Mouse (Mus musculus) limb, embryonic 12.5 days (tissue): ENCODE data around the gene 2810006K23Rik. TPM values are rescaled to one million over a fixed set of nuclear protein-coding genes. Genes with fewer than 3 reads are reported as not detected.
A peak's percentile ranks its signal among the peaks of the same experiment; 100 is the strongest.
"Not testable (repeated sequence)": the region's sequence is repeated elsewhere in the genome, so short reads cannot be mapped to it uniquely, and the experiment has no call there.

Experiments
- ATAC-seq: fragments of 200-750 bp; cut with Nextera tagmentation; 2 replicates; pipeline ENCODE4 v1.8.0; 2017; ENCODE audit warnings: low read depth, moderate TSS enrichment; ENCODE audit not compliant: insufficient number of reproducible peaks, insufficient read depth, low FRiP score, low TSS enrichment
- H3K27ac ChIP-seq: fragments of 300-500 bp; sonication (generic); 2 replicates; pipeline ENCODE4 v1.5.1; 2016; ENCODE audit warnings: mild to moderate bottlenecking, moderate library complexity
- H3K27me3 ChIP-seq: fragments of 300-500 bp; sonication (generic); 2 replicates; pipeline ENCODE4 v1.6.1; 2016; ENCODE audit warnings: mild to moderate bottlenecking, moderate library complexity
- H3K36me3 ChIP-seq: fragments of 300-500 bp; sonication (generic); 2 replicates; pipeline ENCODE4 v1.6.1; 2016; ENCODE audit warnings: mild to moderate bottlenecking, moderate library complexity
- H3K4me1 ChIP-seq: fragments of 300-500 bp; sonication (generic); replicated peaks from 2 replicates; pipeline ENCODE4 v1.6.1; 2016
- H3K4me2 ChIP-seq: fragments of 300-500 bp; sonication (generic); 2 replicates; pipeline ENCODE4 v1.6.1; 2016; ENCODE audit warnings: mild to moderate bottlenecking, moderate library complexity
- H3K4me3 ChIP-seq: fragments of 300-500 bp; sonication (generic); replicated peaks from 2 replicates; pipeline ENCODE4 v1.5.1; 2016; ENCODE audit warnings: mild to moderate bottlenecking
- H3K9ac ChIP-seq: fragments of 300-500 bp; sonication (generic); replicated peaks from 2 replicates; pipeline ENCODE4 v1.6.1; 2016; ENCODE audit warnings: mild to moderate bottlenecking, moderate library complexity
- H3K9me3 ChIP-seq: fragments of 300-500 bp; sonication (generic); 2 replicates; pipeline ENCODE4 v1.6.1; 2016; ENCODE audit warnings: mild to moderate bottlenecking, moderate library complexity
- WGBS: fragments of 180-500 bp; shearing (Covaris S2); methylation state at CpG from one replicate; pipeline ENCODE4 v1.1.7; 2016; 5-methylcytosine and 5-hydroxymethylcytosine counted together
- polyA plus RNA-seq: library from polyadenylated mRNA; unstranded; fragments of >200 nt; fragmentation: Nextera tagmentation; extraction: Ambion mirVana; gene quantifications from 2 replicates; pipeline ENCODE4 v1.2.1, GENCODE M21; 2016

Gene 2810006K23Rik
- 15.8 and 17.2 TPM in 2 replicates for polyA plus RNA-seq

DNA sequence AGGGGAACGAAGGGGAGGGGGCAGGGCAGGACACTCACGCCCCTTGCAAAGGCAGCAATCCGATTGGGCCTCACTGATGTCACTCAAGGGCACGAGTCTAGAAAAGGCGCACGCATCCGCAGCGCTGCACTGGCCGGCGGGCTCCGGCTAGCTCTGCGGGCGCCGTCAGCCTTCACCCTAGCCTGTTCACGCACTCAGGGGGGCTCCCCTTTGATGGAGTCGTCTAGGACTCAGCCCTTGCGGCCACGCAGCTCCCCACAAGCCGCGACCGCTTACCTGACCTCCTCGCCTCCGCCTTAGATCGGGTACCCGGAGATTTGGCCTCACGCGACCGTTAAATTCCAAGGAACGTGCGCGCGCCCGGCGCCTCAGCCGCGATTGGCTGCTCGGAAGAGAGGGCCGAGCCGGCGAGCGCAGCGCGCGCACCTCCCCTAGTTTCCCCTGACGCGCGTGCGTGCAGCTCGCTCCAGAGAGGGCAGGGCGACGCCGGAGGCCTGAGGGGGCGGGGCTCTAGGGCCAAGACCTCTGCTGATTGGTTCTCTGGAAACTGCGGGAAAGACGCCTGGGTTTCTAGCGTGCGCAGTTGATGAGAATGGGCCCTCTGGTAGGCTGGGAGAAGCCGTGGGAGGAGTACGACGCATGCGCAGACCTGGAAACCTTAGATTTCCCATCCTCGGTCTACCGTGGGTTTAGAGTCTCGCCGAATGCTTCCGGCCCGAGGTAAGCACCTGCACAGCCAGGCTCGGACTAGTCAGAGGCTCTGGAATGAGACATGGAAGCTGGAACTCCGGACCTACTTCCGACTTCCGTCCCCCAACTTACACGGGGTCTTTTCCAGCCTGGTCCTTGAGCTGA lies at the start of gene 2810006K23Rik, which contains the start of gene Mphosph9:
Gene 2810006K23Rik, plus strand, starts transcription at position 580 of the 855 bp plus-strand sequence.
Gene Mphosph9, minus strand, starts transcription at position 463 of the 855 bp plus-strand sequence.
- Histone ChIP-seq H3K9ac (peak within 1 kb of the TSS; percentile 77), H3K4me3 (peak within 1 kb of the TSS; percentile 69), H3K4me1 (peaks cover 14% of the 10 kb centered on the region), H3K9me3 (no peaks in the 10 kb centered on the region), H3K36me3 (peaks cover 16% of the 10 kb centered on the region), H3K4me2 (peak within 1 kb of the TSS; percentile 74), H3K27ac (peak within 1 kb of the TSS; percentile 97), H3K27me3 (no peaks in the 10 kb centered on the region)
- under 1% methylated on average over 72 of the region's 72 CpGs for WGBS
- peak; percentile 98 for ATAC-seq

DNA sequence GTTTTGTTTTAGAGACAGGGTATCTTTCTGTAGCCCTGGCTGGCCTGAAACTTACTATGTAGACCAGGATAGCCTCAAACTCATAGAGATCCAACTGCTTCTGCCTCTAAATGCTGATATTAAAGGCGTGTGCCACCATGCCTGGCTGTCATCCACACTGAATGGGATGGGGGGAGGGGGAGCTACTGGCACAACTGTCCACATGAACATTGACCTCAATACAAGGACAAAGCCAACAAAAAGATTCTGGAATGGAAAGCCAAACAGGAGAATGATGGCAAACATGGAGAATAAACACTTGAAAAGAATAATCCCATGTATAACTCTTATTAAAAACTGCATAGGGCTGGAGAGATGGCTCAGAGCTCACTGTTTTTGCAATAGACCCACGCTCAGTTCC lies 45.0 kb upstream of the 2810006K23Rik start:
- no peak for ATAC-seq
- peaks cover 1% of the 10 kb centered on the region; the same call in 1 of the 2 replicates for H3K9me3 ChIP-seq
- no peak overlapping the region for H3K4me2 ChIP-seq
- no peaks in the 10 kb centered on the region for H3K27me3 ChIP-seq
- no peak overlapping the region for H3K27ac ChIP-seq
- H3K4me3 ChIP-seq: no peak overlapping the region
- no peak overlapping the region for H3K9ac ChIP-seq
- H3K36me3 ChIP-seq: peaks cover 87% of the 10 kb centered on the region
- 92% methylated on average over 2 of the region's 2 CpGs for WGBS
- no peaks in the 10 kb centered on the region for H3K4me1 ChIP-seq

- no peaks in the 10 kb centered on the region for H3K4me1 ChIP-seq
- H3K4me2 ChIP-seq: no peak overlapping the region
- H3K9me3 ChIP-seq: peaks cover 3% of the 10 kb centered on the region; the same call in 1 of the 2 replicates
- H3K36me3 ChIP-seq: peaks cover 88% of the 10 kb centered on the region
- H3K4me3 ChIP-seq: no peak overlapping the region
- no peak for ATAC-seq
- no peak overlapping the region for H3K9ac ChIP-seq
- H3K27ac ChIP-seq: no peak overlapping the region
- 70% methylated on average over 3 of the region's 3 CpGs for WGBS
- H3K27me3 ChIP-seq: no peaks in the 10 kb centered on the region
These were observed 43.6 kb upstream of the 2810006K23Rik start for GRCm38 (mm10) chr5:124284330-124284729.

- peaks cover 3% of the 10 kb centered on the region; the same call in 1 of the 2 replicates for H3K9me3 ChIP-seq
- H3K27me3 ChIP-seq: no peaks in the 10 kb centered on the region
- no peaks in the 10 kb centered on the region for H3K4me1 ChIP-seq
- no peak overlapping the region for H3K4me2 ChIP-seq
- H3K9ac ChIP-seq: no peak overlapping the region
- H3K27ac ChIP-seq: no peak overlapping the region
- ATAC-seq: no peak
- WGBS: 95% methylated on average over 6 of the region's 6 CpGs
- H3K4me3 ChIP-seq: no peak overlapping the region
- H3K36me3 ChIP-seq: peaks cover 88% of the 10 kb centered on the region
These were observed 40.2 kb upstream of the 2810006K23Rik start for GRCm38 (mm10) chr5:124287616-124288247.

- no peak for ATAC-seq
- Histone ChIP-seq H3K27ac (no peak overlapping the region), H3K9me3 (peaks cover 3% of the 10 kb centered on the region; the same call in 1 of the 2 replicates), H3K36me3 (peaks cover 95% of the 10 kb centered on the region), H3K4me3 (no peak overlapping the region), H3K4me2 (no peak overlapping the region), H3K9ac (no peak overlapping the region), H3K27me3 (no peaks in the 10 kb centered on the region), H3K4me1 (no peaks in the 10 kb centered on the region)
- WGBS: 92% methylated on average over 4 of the region's 4 CpGs
These were observed 37.7 kb upstream of the 2810006K23Rik start for GRCm38 (mm10) chr5:124290216-124290615.

DNA sequence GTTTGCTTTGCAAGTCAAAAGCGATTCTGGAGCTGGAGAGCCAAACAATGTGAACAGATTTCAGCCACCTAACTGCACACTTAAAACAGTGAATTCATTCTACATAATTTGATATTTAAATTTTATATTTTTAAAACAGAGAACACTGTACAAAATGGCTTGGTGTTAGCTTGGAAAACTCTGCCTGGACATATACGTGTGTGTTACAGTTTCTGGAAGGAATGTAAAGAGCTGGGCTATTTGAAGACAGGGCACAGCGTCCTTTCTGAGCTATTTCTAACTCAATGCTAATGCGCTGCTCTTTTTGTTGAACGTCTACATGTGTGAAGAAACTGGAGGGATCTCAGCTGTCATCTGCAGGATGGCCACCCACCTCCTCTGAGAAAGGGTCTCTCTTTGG lies 33.9 kb upstream of the 2810006K23Rik start:
- H3K27me3 ChIP-seq: no peaks in the 10 kb centered on the region
- no peak overlapping the region for H3K9ac ChIP-seq
- 97% methylated on average over 5 of the region's 5 CpGs for WGBS
- H3K27ac ChIP-seq: no peak overlapping the region
- H3K9me3 ChIP-seq: no peaks in the 10 kb centered on the region; the same call in 1 of the 2 replicates
- no peak overlapping the region for H3K4me2 ChIP-seq
- peaks cover 95% of the 10 kb centered on the region for H3K36me3 ChIP-seq
- no peaks in the 10 kb centered on the region for H3K4me1 ChIP-seq
- no peak overlapping the region for H3K4me3 ChIP-seq
- ATAC-seq: no peak

DNA sequence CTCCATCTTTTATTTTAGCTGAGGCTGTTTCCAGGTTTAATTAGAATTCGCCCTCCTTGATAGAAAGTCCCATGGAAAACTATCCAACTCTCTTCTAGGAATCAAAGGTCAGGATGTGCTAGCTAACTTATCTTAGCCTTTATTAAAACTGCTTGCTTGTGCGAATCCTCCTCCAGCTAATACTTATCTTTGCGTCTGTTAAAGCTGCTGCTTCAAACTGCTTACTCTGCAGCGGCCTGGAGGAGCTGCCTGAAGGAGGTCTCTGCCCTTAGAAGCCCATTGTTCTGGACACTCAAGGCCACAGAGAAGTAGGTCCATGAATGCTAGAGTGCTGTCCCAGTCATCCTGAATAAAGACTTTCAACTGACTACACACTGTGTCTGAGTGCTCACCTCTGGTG lies 31.4 kb upstream of the 2810006K23Rik start:
- no peak for ATAC-seq
- H3K36me3 ChIP-seq: peaks cover 83% of the 10 kb centered on the region
- H3K9me3 ChIP-seq: no peaks in the 10 kb centered on the region; the same call in 1 of the 2 replicates
- H3K4me3 ChIP-seq: no peak overlapping the region
- no peaks in the 10 kb centered on the region for H3K4me1 ChIP-seq
- H3K27me3 ChIP-seq: no peaks in the 10 kb centered on the region
- H3K9ac ChIP-seq: no peak overlapping the region
- WGBS: 91% methylated on average over 4 of the region's 4 CpGs
- H3K4me2 ChIP-seq: no peak overlapping the region
- no peak overlapping the region for H3K27ac ChIP-seq

GRCm38 (mm10) chr5:124299307-124299706 lies 28.6 kb upstream of the 2810006K23Rik start:
- not testable (repeated sequence) for H3K27ac ChIP-seq, H3K9me3 ChIP-seq, H3K9ac ChIP-seq, H3K4me3 ChIP-seq, H3K4me1 ChIP-seq, H3K27me3 ChIP-seq, H3K4me2 ChIP-seq, ATAC-seq
- 60% methylated on average over 4 of the region's 4 CpGs for WGBS
- peaks cover 73% of the 10 kb centered on the region for H3K36me3 ChIP-seq

DNA sequence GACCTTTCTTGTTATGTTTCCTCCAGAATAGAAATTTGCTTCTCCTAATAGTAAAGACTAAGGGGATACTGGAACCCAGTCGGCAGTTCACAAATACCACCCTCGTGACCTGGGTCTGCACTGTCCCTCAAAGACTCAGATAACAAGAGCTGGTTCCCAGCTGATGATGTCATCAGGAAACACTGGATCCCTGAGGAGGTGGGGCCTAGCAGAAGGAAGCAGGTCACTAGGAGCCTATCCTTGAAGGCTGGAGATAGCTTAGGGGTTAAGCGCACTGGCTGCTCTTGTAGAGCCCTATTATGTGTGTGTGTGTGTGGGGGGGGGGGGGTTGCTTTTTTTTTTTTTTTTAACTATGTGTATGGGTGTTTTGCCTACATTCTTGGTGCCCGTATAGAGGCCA lies 27.8 kb upstream of the 2810006K23Rik start:
- Histone ChIP-seq H3K4me3 (no peak overlapping the region), H3K4me2 (no peak overlapping the region), H3K27ac (no peak overlapping the region), H3K4me1 (no peaks in the 10 kb centered on the region), H3K9me3 (no peaks in the 10 kb centered on the region; the same call in 1 of the 2 replicates), H3K36me3 (peaks cover 70% of the 10 kb centered on the region), H3K9ac (no peak overlapping the region), H3K27me3 (no peaks in the 10 kb centered on the region)
- ATAC-seq: no peak
- 67% methylated on average over 4 of the region's 4 CpGs for WGBS

DNA sequence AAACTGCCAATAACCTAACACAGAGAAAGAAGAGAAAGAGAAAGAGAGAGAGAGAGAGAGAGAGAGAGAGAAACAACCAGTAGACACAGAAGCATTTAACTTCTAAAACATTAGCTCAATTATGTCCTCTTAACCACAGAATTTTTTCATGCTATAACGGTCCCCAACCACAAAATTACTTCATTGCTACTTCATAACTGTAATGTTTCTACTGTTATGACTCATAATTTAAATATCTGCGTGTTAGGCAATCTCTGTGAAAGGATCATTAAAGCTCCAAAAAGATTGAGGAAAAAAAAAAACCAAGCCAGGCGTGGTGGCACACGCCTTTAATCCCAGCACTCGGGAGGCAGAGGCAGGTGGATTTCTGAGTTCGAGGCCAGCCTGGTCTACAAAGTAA lies 25.0 kb upstream of the 2810006K23Rik start:
- not testable (repeated sequence) for H3K9me3 ChIP-seq, H3K4me2 ChIP-seq, ATAC-seq, H3K27ac ChIP-seq, H3K4me3 ChIP-seq, H3K4me1 ChIP-seq, H3K9ac ChIP-seq, H3K27me3 ChIP-seq
- 94% methylated on average over 6 of the region's 6 CpGs for WGBS
- H3K36me3 ChIP-seq: peaks cover 73% of the 10 kb centered on the region

DNA sequence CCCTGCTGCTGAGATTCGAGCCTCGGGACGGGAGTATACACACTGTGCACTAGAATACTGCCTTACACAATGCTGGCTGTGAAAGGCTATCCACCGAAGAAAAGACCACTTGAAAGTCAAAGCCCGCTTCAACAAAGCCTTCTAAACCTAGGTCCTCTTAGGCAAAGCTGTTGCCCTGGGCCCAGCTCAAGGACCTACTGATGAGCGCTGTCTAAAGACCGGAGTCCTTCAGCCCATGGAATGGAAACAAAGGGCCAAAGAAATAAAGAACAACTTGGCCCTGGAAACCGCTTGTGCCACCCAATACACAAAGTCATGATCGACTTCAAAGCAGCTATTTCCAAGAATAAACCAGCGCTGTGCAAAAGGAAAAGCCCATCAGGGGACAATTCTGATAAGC lies 18.7 kb upstream of the 2810006K23Rik start:
- Histone ChIP-seq H3K36me3 (peaks cover 87% of the 10 kb centered on the region), H3K27ac (no peak overlapping the region), H3K9ac (no peak overlapping the region), H3K4me3 (no peak overlapping the region), H3K4me2 (no peak overlapping the region), H3K4me1 (no peaks in the 10 kb centered on the region), H3K27me3 (no peaks in the 10 kb centered on the region), H3K9me3 (peaks cover 7% of the 10 kb centered on the region)
- no peak for ATAC-seq
- 93% methylated on average over 10 of the region's 10 CpGs for WGBS
